In the genomic region with DNA sequence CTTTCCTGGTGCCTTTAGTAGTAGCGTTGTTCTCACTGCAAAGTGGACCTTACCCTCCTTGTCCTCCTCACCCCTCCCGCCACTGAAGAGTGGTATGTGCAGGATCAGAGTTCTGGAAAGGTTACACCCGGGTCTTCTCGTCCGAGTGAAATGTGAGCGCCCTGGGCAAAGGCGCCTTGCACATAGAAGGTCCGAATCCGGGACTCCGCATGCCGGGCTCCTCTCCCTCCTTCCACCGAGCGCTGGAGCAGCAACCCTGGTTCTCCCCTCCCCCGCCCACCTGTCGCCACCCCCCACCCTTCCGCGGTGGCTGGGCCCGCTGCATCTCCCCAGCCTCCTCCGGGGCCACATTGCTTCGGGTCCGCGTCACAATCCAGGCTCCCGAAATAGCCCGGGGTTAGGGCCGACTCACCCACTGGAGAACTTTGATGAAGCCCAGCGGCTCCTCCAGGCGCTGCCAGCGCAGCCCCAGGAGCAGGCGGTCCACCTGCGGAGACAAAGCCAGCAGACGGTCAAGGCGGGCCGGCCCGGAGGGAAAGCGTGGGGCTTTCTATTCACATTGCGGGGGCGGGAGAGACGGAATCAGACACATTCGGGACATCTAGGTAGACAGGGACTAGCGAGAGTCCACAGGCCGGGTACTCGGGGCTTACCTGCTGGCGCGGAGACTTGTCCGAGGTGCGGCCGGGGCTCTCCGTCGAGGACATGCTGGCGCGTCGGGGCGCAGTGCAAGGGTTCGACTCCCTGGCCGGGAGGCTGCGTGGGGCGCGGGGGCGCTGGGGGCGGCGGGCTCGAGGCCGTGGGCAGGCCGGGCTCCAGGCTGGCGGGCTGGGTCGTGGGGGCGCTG, we compare ENCODE assay signal across 8 mouse cellular contexts. TPM values are rescaled to one million over a fixed set of nuclear protein-coding genes. Genes with fewer than 3 reads are reported as not detected.
DNase-seq lines count a peak whose midpoint lies in the region; ATAC-seq and TF ChIP-seq lines count a peak whose summit lies in the region.

No protein-coding gene starts in this region.

- TF ChIP-seq CTCF in lung, embryonic 14.5 days (IDR thresholded peaks at IDR 0.05; ENCODE audit: low read depth) = no peak
- no peak for TF ChIP-seq CTCF in hindbrain, postnatal 0 days (IDR thresholded peaks at IDR 0.05; ENCODE audit: low read depth)
- TF ChIP-seq CTCF in liver, embryonic 14.5 days (IDR thresholded peaks at IDR 0.05; ENCODE audit: low read depth) = no peak

- H3K27me3 ChIP-seq in lung, embryonic 14.5 days (ENCODE audit: insufficient read depth, low read length) = peaks cover 40% of the 10 kb centered on the region
- peaks cover 69% of the 10 kb centered on the region for H3K27me3 ChIP-seq in embryonic facial prominence, embryonic 13.5 days
- peaks cover 15% of the 10 kb centered on the region for H3K27me3 ChIP-seq in hindbrain, postnatal 0 days (ENCODE audit: insufficient read depth, low read length)
- H3K27me3 ChIP-seq in liver, embryonic 14.5 days (ENCODE audit: control insufficient read depth, insufficient read depth, low read length) = peaks cover 52% of the 10 kb centered on the region

- WGBS in lung, embryonic 14.5 days = 2% methylated on average over 67 of the region's 67 CpGs
- WGBS in embryonic facial prominence, embryonic 13.5 days = 2% methylated on average over 67 of the region's 67 CpGs
- 3% methylated on average over 64 of the region's 67 CpGs for WGBS in hindbrain, postnatal 0 days
- 4% methylated on average over 67 of the region's 67 CpGs for WGBS in liver, embryonic 14.5 days (ENCODE audit: insufficient replicate concordance)

- TF ChIP-seq EP300 in liver, embryonic 14.5 days (IDR thresholded peaks at IDR 0.05; ENCODE audit: low read depth) = no peak

- peak overlapping the region; percentile 75 for H3K4me2 ChIP-seq in lung, embryonic 14.5 days
- peak overlapping the region; percentile 88 for H3K4me2 ChIP-seq in embryonic facial prominence, embryonic 13.5 days
- peak overlapping the region; percentile 71 for H3K4me2 ChIP-seq in hindbrain, postnatal 0 days (ENCODE audit: low read depth, low read length)
- peak overlapping the region; percentile 47 for H3K4me2 ChIP-seq in liver, embryonic 14.5 days (ENCODE audit: low read depth)

- H3K4me3 ChIP-seq in lung, embryonic 14.5 days (ENCODE audit: low read depth, low read length) = peak overlapping the region; percentile 45
- H3K4me3 ChIP-seq in embryonic facial prominence, embryonic 13.5 days = peak overlapping the region; percentile 52
- peak overlapping the region; percentile 40 for H3K4me3 ChIP-seq in hindbrain, postnatal 0 days (ENCODE audit: low read length)
- H3K4me3 ChIP-seq in liver, embryonic 14.5 days (ENCODE audit: insufficient read depth in 1 of 2, low read depth in 2 of 2, low read length in 2 of 2) = peak overlapping the region in 1 of 2 experiments; percentile 38; a peak in 3 of 4 replicates

- H3K9me3 ChIP-seq in lung, embryonic 14.5 days (ENCODE audit: low read depth, low read length) = no peaks in the 10 kb centered on the region
- no peaks in the 10 kb centered on the region for H3K9me3 ChIP-seq in embryonic facial prominence, embryonic 13.5 days
- H3K9me3 ChIP-seq in hindbrain, postnatal 0 days (ENCODE audit: low read length) = no peaks in the 10 kb centered on the region
- no peaks in the 10 kb centered on the region for H3K9me3 ChIP-seq in liver, embryonic 14.5 days (ENCODE audit: control insufficient read depth, low read length)

- peak overlapping the region; percentile 48 for H3K9ac ChIP-seq in lung, embryonic 14.5 days
- H3K9ac ChIP-seq in embryonic facial prominence, embryonic 13.5 days = peak overlapping the region; percentile 71
- H3K9ac ChIP-seq in hindbrain, postnatal 0 days (replicated peaks; ENCODE audit: low read length) = peak overlapping the region; percentile 34
- H3K9ac ChIP-seq in liver, embryonic 14.5 days (replicated peaks) = no peak overlapping the region

- peak; percentile 58 for ATAC-seq in lung, embryonic 14.5 days (ENCODE audit: insufficient read depth)
- 0 out of 2 replicates have a peak, but pooled peaks have one; percentile 15 for ATAC-seq in embryonic facial prominence, embryonic 13.5 days (ENCODE audit: insufficient number of reproducible peaks, insufficient read depth, low FRiP score, low TSS enrichment, low read depth)
- ATAC-seq in hindbrain, postnatal 0 days = peak; percentile 49
- ATAC-seq in liver, embryonic 14.5 days (ENCODE audit: insufficient read depth) = no peak
- ATAC-seq in erythroid progenitor cell, adult 5-6 weeks (replicated peaks; ENCODE audit: low FRiP score, poor library complexity, severe bottlenecking) = no peak
- no peak for ATAC-seq in megakaryocyte-erythroid progenitor cell, adult 5-6 weeks (replicated peaks; ENCODE audit: low FRiP score, low TSS enrichment, poor library complexity, severe bottlenecking)

- DNase-seq in lung, embryonic 14.5 days = no peak
- no peak for DNase-seq in lung, postnatal 25 days (ENCODE audit: low spot score)
- DNase-seq in hindbrain, postnatal 0 days (ENCODE audit: low spot score) = no peak
- DNase-seq in liver, embryonic 14.5 days (ENCODE audit: low read depth in 3 of 3, low spot score in 3 of 3) = no peak
- DNase-seq in lung, postnatal 4 days = no peak

- no peaks in the 10 kb centered on the region for H3K4me1 ChIP-seq in lung, embryonic 14.5 days (ENCODE audit: insufficient read depth)
- H3K4me1 ChIP-seq in embryonic facial prominence, embryonic 13.5 days = peaks cover 13% of the 10 kb centered on the region
- peaks cover 9% of the 10 kb centered on the region; the same call in 1 of the 2 replicates for H3K4me1 ChIP-seq in hindbrain, postnatal 0 days (ENCODE audit: insufficient read depth, low read length)
- no peaks in the 10 kb centered on the region for H3K4me1 ChIP-seq in liver, embryonic 14.5 days (replicated peaks; ENCODE audit: control insufficient read depth in 2 of 2, insufficient read depth in 2 of 2, low read length in 1 of 2)

- no peak overlapping the region for H3K27ac ChIP-seq in lung, embryonic 14.5 days (ENCODE audit: low read depth)
- no peak overlapping the region for H3K27ac ChIP-seq in embryonic facial prominence, embryonic 13.5 days
- no peak overlapping the region for H3K27ac ChIP-seq in hindbrain, postnatal 0 days
- no peak overlapping the region for H3K27ac ChIP-seq in liver, embryonic 14.5 days

- no peaks in the 10 kb centered on the region for H3K36me3 ChIP-seq in lung, embryonic 14.5 days (ENCODE audit: insufficient read depth)
- no peaks in the 10 kb centered on the region for H3K36me3 ChIP-seq in embryonic facial prominence, embryonic 13.5 days
- no peaks in the 10 kb centered on the region for H3K36me3 ChIP-seq in hindbrain, postnatal 0 days (ENCODE audit: insufficient read depth, low read length)
- H3K36me3 ChIP-seq in liver, embryonic 14.5 days (replicated peaks; ENCODE audit: control insufficient read depth, insufficient read depth, low read depth) = no peaks in the 10 kb centered on the region

RNA-seq across cellular contexts. Expression of gene Sypl2, which starts 0.5 kb away (rescaled TPM):
- 0.54 and 0.96 TPM in 2 replicates for polyA plus RNA-seq in lung, embryonic 14.5 days (2014; fragmentation: Nextera tagmentation; extraction: Ambion mirVana)
- polyA plus RNA-seq in embryonic facial prominence, embryonic 13.5 days (2015; fragmentation: Nextera tagmentation; extraction: Ambion mirVana) = 0.48 and 0.58 TPM in 2 replicates
- total RNA-seq in hindbrain, postnatal 0 days (2014; rRNA removed) = 1.5 and 1.9 TPM in 2 replicates
- 0.75 and 0.81 TPM in 2 replicates for polyA plus RNA-seq in hindbrain, postnatal 0 days (2015; fragmentation: Nextera tagmentation; extraction: Ambion mirVana)
- polyA plus RNA-seq in liver, embryonic 14.5 days (2012; rRNA removed) = 0.02 TPM in 2 replicates
- not detected in 2 replicates for polyA plus RNA-seq in liver, embryonic 14.5 days (2014; fragmentation: Nextera tagmentation; extraction: Ambion mirVana)
- not detected in 2 replicates for total RNA-seq in erythroid progenitor cell, adult 5-6 weeks (2015; ENCODE audit: low replicate concordance)
- not detected in 2 replicates for total RNA-seq in erythroid progenitor cell, adult 5-6 weeks (2017; ENCODE audit: low replicate concordance)
- not detected in 2 replicates for total RNA-seq in megakaryocyte-erythroid progenitor cell, adult 5-6 weeks (2014; fragmentation: Nextera tagmentation)
- not detected in 2 replicates for total RNA-seq in megakaryocyte-erythroid progenitor cell, adult 5-6 weeks (2017)

RNA-seq across cellular contexts. Expression of gene Atxn7l2, which starts 15.2 kb away (rescaled TPM):
- 14.0 and 18.1 TPM in 2 replicates for polyA plus RNA-seq in lung, embryonic 14.5 days (2014; fragmentation: Nextera tagmentation; extraction: Ambion mirVana)
- polyA plus RNA-seq in embryonic facial prominence, embryonic 13.5 days (2015; fragmentation: Nextera tagmentation; extraction: Ambion mirVana) = 22.0 and 27.1 TPM in 2 replicates
- total RNA-seq in hindbrain, postnatal 0 days (2014; rRNA removed) = 18.4 and 20.8 TPM in 2 replicates
- 15.1 and 15.4 TPM in 2 replicates for polyA plus RNA-seq in hindbrain, postnatal 0 days (2015; fragmentation: Nextera tagmentation; extraction: Ambion mirVana)
- 2.2 TPM in 2 replicates for polyA plus RNA-seq in liver, embryonic 14.5 days (2012; rRNA removed)
- 1.7 and 2.0 TPM in 2 replicates for polyA plus RNA-seq in liver, embryonic 14.5 days (2014; fragmentation: Nextera tagmentation; extraction: Ambion mirVana)
- 0.36 and 5.4 TPM in 2 replicates for total RNA-seq in erythroid progenitor cell, adult 5-6 weeks (2015; ENCODE audit: low replicate concordance)
- total RNA-seq in erythroid progenitor cell, adult 5-6 weeks (2017; ENCODE audit: low replicate concordance) = not detected in 2 replicates
- total RNA-seq in megakaryocyte-erythroid progenitor cell, adult 5-6 weeks (2014; fragmentation: Nextera tagmentation) = 8.3 and 12.1 TPM in 2 replicates
- 1.9 and 3.2 TPM in 2 replicates for total RNA-seq in megakaryocyte-erythroid progenitor cell, adult 5-6 weeks (2017)

RNA-seq across cellular contexts. Expression of gene Cyb561d1, which starts 24.9 kb away (rescaled TPM):
- 2.0 TPM in 2 replicates for polyA plus RNA-seq in lung, embryonic 14.5 days (2014; fragmentation: Nextera tagmentation; extraction: Ambion mirVana)
- polyA plus RNA-seq in embryonic facial prominence, embryonic 13.5 days (2015; fragmentation: Nextera tagmentation; extraction: Ambion mirVana) = 2.6 and 2.8 TPM in 2 replicates
- 3.8 and 4.2 TPM in 2 replicates for total RNA-seq in hindbrain, postnatal 0 days (2014; rRNA removed)
- polyA plus RNA-seq in hindbrain, postnatal 0 days (2015; fragmentation: Nextera tagmentation; extraction: Ambion mirVana) = 3.1 and 3.3 TPM in 2 replicates
- polyA plus RNA-seq in liver, embryonic 14.5 days (2012; rRNA removed) = 1.4 and 1.5 TPM in 2 replicates
- polyA plus RNA-seq in liver, embryonic 14.5 days (2014; fragmentation: Nextera tagmentation; extraction: Ambion mirVana) = 1.4 and 1.6 TPM in 2 replicates
- 1.4 and 2.1 TPM in 2 replicates for total RNA-seq in erythroid progenitor cell, adult 5-6 weeks (2015; ENCODE audit: low replicate concordance)
- 5.3 TPM in 1 of 2 replicates, not detected in the other for total RNA-seq in erythroid progenitor cell, adult 5-6 weeks (2017; ENCODE audit: low replicate concordance)
- 3.8 and 5.0 TPM in 2 replicates for total RNA-seq in megakaryocyte-erythroid progenitor cell, adult 5-6 weeks (2014; fragmentation: Nextera tagmentation)
- 3.5 and 4.6 TPM in 2 replicates for total RNA-seq in megakaryocyte-erythroid progenitor cell, adult 5-6 weeks (2017)

RNA-seq across cellular contexts. Expression of gene Psma5, which starts 30.8 kb away (rescaled TPM):
- polyA plus RNA-seq in lung, embryonic 14.5 days (2014; fragmentation: Nextera tagmentation; extraction: Ambion mirVana) = 320 and 323 TPM in 2 replicates
- polyA plus RNA-seq in embryonic facial prominence, embryonic 13.5 days (2015; fragmentation: Nextera tagmentation; extraction: Ambion mirVana) = 298 and 302 TPM in 2 replicates
- total RNA-seq in hindbrain, postnatal 0 days (2014; rRNA removed) = 81.8 and 93.6 TPM in 2 replicates
- polyA plus RNA-seq in hindbrain, postnatal 0 days (2015; fragmentation: Nextera tagmentation; extraction: Ambion mirVana) = 232 and 238 TPM in 2 replicates
- polyA plus RNA-seq in liver, embryonic 14.5 days (2012; rRNA removed) = 70.6 and 93.8 TPM in 2 replicates
- 192 and 201 TPM in 2 replicates for polyA plus RNA-seq in liver, embryonic 14.5 days (2014; fragmentation: Nextera tagmentation; extraction: Ambion mirVana)
- 78.8 and 93.0 TPM in 2 replicates for total RNA-seq in erythroid progenitor cell, adult 5-6 weeks (2015; ENCODE audit: low replicate concordance)
- total RNA-seq in erythroid progenitor cell, adult 5-6 weeks (2017; ENCODE audit: low replicate concordance) = 49.7 and 86.5 TPM in 2 replicates
- total RNA-seq in megakaryocyte-erythroid progenitor cell, adult 5-6 weeks (2014; fragmentation: Nextera tagmentation) = 223 and 248 TPM in 2 replicates
- 358 and 414 TPM in 2 replicates for total RNA-seq in megakaryocyte-erythroid progenitor cell, adult 5-6 weeks (2017)

RNA-seq across cellular contexts. Expression of gene Amigo1, which starts 39.8 kb away (rescaled TPM):
- 2.1 TPM in 2 replicates for polyA plus RNA-seq in lung, embryonic 14.5 days (2014; fragmentation: Nextera tagmentation; extraction: Ambion mirVana)
- polyA plus RNA-seq in embryonic facial prominence, embryonic 13.5 days (2015; fragmentation: Nextera tagmentation; extraction: Ambion mirVana) = 4.0 and 4.5 TPM in 2 replicates
- total RNA-seq in hindbrain, postnatal 0 days (2014; rRNA removed) = 36.6 and 37.3 TPM in 2 replicates
- 10.7 and 11.3 TPM in 2 replicates for polyA plus RNA-seq in hindbrain, postnatal 0 days (2015; fragmentation: Nextera tagmentation; extraction: Ambion mirVana)
- polyA plus RNA-seq in liver, embryonic 14.5 days (2012; rRNA removed) = 0.45 and 0.60 TPM in 2 replicates
- polyA plus RNA-seq in liver, embryonic 14.5 days (2014; fragmentation: Nextera tagmentation; extraction: Ambion mirVana) = 0.49 and 0.56 TPM in 2 replicates
- not detected in 2 replicates for total RNA-seq in erythroid progenitor cell, adult 5-6 weeks (2015; ENCODE audit: low replicate concordance)
- total RNA-seq in erythroid progenitor cell, adult 5-6 weeks (2017; ENCODE audit: low replicate concordance) = 0.38 TPM in 1 of 2 replicates, not detected in the other
- total RNA-seq in megakaryocyte-erythroid progenitor cell, adult 5-6 weeks (2014; fragmentation: Nextera tagmentation) = 1.3 and 2.3 TPM in 2 replicates
- total RNA-seq in megakaryocyte-erythroid progenitor cell, adult 5-6 weeks (2017) = 0.66 and 1.9 TPM in 2 replicates

Comparison
In these comparisons a context has a peak if more than half of its experiments do, and no peak if none do; other contexts are left out.
1. ATAC-seq: peak in lung, embryonic 14.5 days (single experiment), embryonic facial prominence, embryonic 13.5 days (single experiment) and hindbrain, postnatal 0 days (single experiment); none in liver, embryonic 14.5 days (single experiment), erythroid progenitor cell, adult 5-6 weeks (single experiment) and megakaryocyte-erythroid progenitor cell, adult 5-6 weeks (single experiment).
2. Peak in every context shown above with its lines, with median percentiles within 50 percentile points of each other: H3K4me2 ChIP-seq.